Mouse (Mus musculus): ENCODE data around the gene Zfp319. TPM values are rescaled to one million over a fixed set of nuclear protein-coding genes. Genes with fewer than 3 reads are reported as not detected.

Gene Zfp319
- polyA plus RNA-seq, 1 experiment from 2014 or later, result 2.2 TPM

- under 1% methylated on average over 78 of the region's 80 CpGs for WGBS
- TF ChIP-seq CTCF (IDR thresholded peaks at IDR 0.05; ENCODE audit: low read depth), result peak; percentile 31
- Histone ChIP-seq H3K4me2 (replicated peaks; ENCODE audit: low read depth) (peak within 1 kb of the TSS; percentile 94), H3K27ac (ENCODE audit: low read depth, low read length) (peak within 1 kb of the TSS; percentile 66), H3K4me3 (ENCODE audit: low read depth, low read length) (peak within 1 kb of the TSS; percentile 68), H3K27me3 (replicated peaks; ENCODE audit: control insufficient read depth, insufficient read depth, low read length) (no peaks in the 10 kb centered on the region), H3K9me3 (ENCODE audit: control insufficient read depth) (no peaks in the 10 kb centered on the region), H3K36me3 (ENCODE audit: control insufficient read depth, insufficient read depth) (no peaks in the 10 kb centered on the region; the same call in 1 of the 2 replicates), H3K4me1 (replicated peaks; ENCODE audit: control insufficient read depth, insufficient read depth, low read length) (no peaks in the 10 kb centered on the region; the same call in 1 of the 2 replicates), H3K9ac (ENCODE audit: low read depth, low read length) (peak within 1 kb of the TSS; percentile 65)
- ATAC-seq, result peak; percentile 69
Measured at GRCm38 (mm10) chr8:95352151-95352870, 20.6 kb upstream of the Zfp319 start, which contains the start of gene Mmp15. Gene Mmp15, plus strand, starts transcription at chr8:95352268.

- Histone ChIP-seq H3K27ac (ENCODE audit: low read depth, low read length) (no peak overlapping the region), H3K4me1 (replicated peaks; ENCODE audit: control insufficient read depth, insufficient read depth, low read length) (no peaks in the 10 kb centered on the region; the same call in 1 of the 2 replicates), H3K4me3 (ENCODE audit: low read depth, low read length) (peak overlapping the region; percentile 68), H3K27me3 (replicated peaks; ENCODE audit: control insufficient read depth, insufficient read depth, low read length) (no peaks in the 10 kb centered on the region), H3K9me3 (ENCODE audit: control insufficient read depth) (no peaks in the 10 kb centered on the region), H3K4me2 (replicated peaks; ENCODE audit: low read depth) (peak overlapping the region; percentile 94), H3K36me3 (ENCODE audit: control insufficient read depth, insufficient read depth) (no peaks in the 10 kb centered on the region; the same call in 1 of the 2 replicates), H3K9ac (ENCODE audit: low read depth, low read length) (peak overlapping the region; percentile 65; the same call in 1 of the 2 replicates)
- WGBS, result 3% methylated on average over 15 of the region's 15 CpGs
- ATAC-seq, result peak; percentile 45
- TF ChIP-seq CTCF (IDR thresholded peaks at IDR 0.05; ENCODE audit: low read depth), result peak; percentile 67
Measured at GRCm38 (mm10) chr8:95351461-95351860, 19.7 kb upstream of the Zfp319 start.

GRCm38 (mm10) chr8:95348811-95349630 lies 17.3 kb upstream of the Zfp319 start:
- no peak overlapping the region for H3K4me2 ChIP-seq (replicated peaks; ENCODE audit: low read depth)
- peak; percentile 33 for TF ChIP-seq CTCF (IDR thresholded peaks at IDR 0.05; ENCODE audit: low read depth)
- no peaks in the 10 kb centered on the region for H3K9me3 ChIP-seq (ENCODE audit: control insufficient read depth)
- no peak overlapping the region for H3K9ac ChIP-seq (ENCODE audit: low read depth, low read length)
- no peak overlapping the region for H3K27ac ChIP-seq (ENCODE audit: low read depth, low read length)
- WGBS, result 58% methylated on average over 18 of the region's 19 CpGs
- no peak overlapping the region for H3K4me3 ChIP-seq (ENCODE audit: low read depth, low read length)
- ATAC-seq, result no peak
- H3K4me1 ChIP-seq (replicated peaks; ENCODE audit: control insufficient read depth, insufficient read depth, low read length), result no peaks in the 10 kb centered on the region; the same call in 1 of the 2 replicates
- no peaks in the 10 kb centered on the region for H3K27me3 ChIP-seq (replicated peaks; ENCODE audit: control insufficient read depth, insufficient read depth, low read length)
- peaks cover 16% of the 10 kb centered on the region for H3K36me3 ChIP-seq (ENCODE audit: control insufficient read depth, insufficient read depth)

- H3K27ac ChIP-seq (ENCODE audit: low read depth, low read length), result no peak overlapping the region
- H3K36me3 ChIP-seq (ENCODE audit: control insufficient read depth, insufficient read depth), result peaks cover 23% of the 10 kb centered on the region
- no peak overlapping the region for H3K4me2 ChIP-seq (replicated peaks; ENCODE audit: low read depth)
- no peak overlapping the region for H3K4me3 ChIP-seq (ENCODE audit: low read depth, low read length)
- H3K4me1 ChIP-seq (replicated peaks; ENCODE audit: control insufficient read depth, insufficient read depth, low read length), result no peaks in the 10 kb centered on the region; the same call in 1 of the 2 replicates
- 85% methylated on average over 2 of the region's 2 CpGs for WGBS
- H3K9me3 ChIP-seq (ENCODE audit: control insufficient read depth), result no peaks in the 10 kb centered on the region
- H3K9ac ChIP-seq (ENCODE audit: low read depth, low read length), result no peak overlapping the region
- no peaks in the 10 kb centered on the region for H3K27me3 ChIP-seq (replicated peaks; ENCODE audit: control insufficient read depth, insufficient read depth, low read length)
- no peak for ATAC-seq
- TF ChIP-seq CTCF (IDR thresholded peaks at IDR 0.05; ENCODE audit: low read depth), result no peak
Measured at GRCm38 (mm10) chr8:95348356-95348755, 16.6 kb upstream of the Zfp319 start.

- no peaks in the 10 kb centered on the region for H3K9me3 ChIP-seq (ENCODE audit: control insufficient read depth)
- H3K4me3 ChIP-seq (ENCODE audit: low read depth, low read length), result no peak overlapping the region
- peak; percentile 84 for TF ChIP-seq CTCF (IDR thresholded peaks at IDR 0.05; ENCODE audit: low read depth)
- H3K36me3 ChIP-seq (ENCODE audit: control insufficient read depth, insufficient read depth), result peaks cover 34% of the 10 kb centered on the region
- H3K4me1 ChIP-seq (replicated peaks; ENCODE audit: control insufficient read depth, insufficient read depth, low read length), result no peaks in the 10 kb centered on the region
- H3K27me3 ChIP-seq (replicated peaks; ENCODE audit: control insufficient read depth, insufficient read depth, low read length), result no peaks in the 10 kb centered on the region
- 0 out of 2 replicates have a peak, but pooled peaks have one; percentile 12 for ATAC-seq
- no peak overlapping the region for H3K4me2 ChIP-seq (replicated peaks; ENCODE audit: low read depth)
- H3K9ac ChIP-seq (ENCODE audit: low read depth, low read length), result no peak overlapping the region
- H3K27ac ChIP-seq (ENCODE audit: low read depth, low read length), result no peak overlapping the region
- 33% methylated on average over 8 of the region's 8 CpGs for WGBS
Measured at GRCm38 (mm10) chr8:95346643-95347545, 15.1 kb upstream of the Zfp319 start.
